Mouse (Mus musculus) embryo, embryonic 10 days (tissue): ENCODE measurements around the gene Gm20870.
"Not testable (repeated sequence)": the region's sequence is repeated elsewhere in the genome, so short reads cannot be mapped to it uniquely, and the experiment has no call there.

Experiments used
- DNase-seq: peaks from one replicate; pipeline ENCODE4 v3.0.0-alpha.2; 2015; ENCODE audit warnings: low spot score

Gene Gm20870

GRCm38 (mm10) chrY:71691743-71692142 lies at the start of gene Gm20870:
TSS of gene Gm20870 (plus strand) at chrY:71692043.
- not testable (repeated sequence) for DNase-seq
